Mouse (Mus musculus) ES-Bruce4 (cell line): ENCODE data around the gene Exoc4. TPM values are rescaled to one million over a fixed set of nuclear protein-coding genes. Genes with fewer than 3 reads are reported as not detected.

Experiments
- H3K27ac ChIP-seq: 2 replicates; pipeline ENCODE4 v1.5.1; 2012; ENCODE audit warnings: low read length, inconsistent platforms; ENCODE audit not compliant: insufficient read depth
- H3K27me3 ChIP-seq: 2 replicates; pipeline ENCODE4 v1.6.1; 2012; ENCODE audit warnings: mild to moderate bottlenecking, low read length, inconsistent platforms; ENCODE audit not compliant: control insufficient read depth, poor library complexity, insufficient read depth, severe bottlenecking
- H3K36me3 ChIP-seq: 2 replicates; pipeline ENCODE4 v1.6.1; 2012; ENCODE audit warnings: inconsistent platforms, mild to moderate bottlenecking, low read length, moderate library complexity; ENCODE audit not compliant: control insufficient read depth, poor library complexity, insufficient read depth, severe bottlenecking
- H3K4me1 ChIP-seq: one replicate; pipeline ENCODE4 v1.8.1; 2011; ENCODE audit warnings: low read length; ENCODE audit not compliant: control insufficient read depth, insufficient read depth
- H3K4me3 ChIP-seq: 2 replicates; pipeline ENCODE4 v1.5.1; 2011; ENCODE audit warnings: low read depth, mild to moderate bottlenecking, low read length
- H3K9ac ChIP-seq: 2 replicates; pipeline ENCODE4 v1.6.1; 2012; ENCODE audit warnings: low read depth, mild to moderate bottlenecking, inconsistent platforms; ENCODE audit not compliant: poor library complexity, severe bottlenecking
- H3K9me3 ChIP-seq: replicated peaks from 2 replicates; pipeline ENCODE4 v1.6.1; 2012; ENCODE audit warnings: mild to moderate bottlenecking, low read length, inconsistent platforms; ENCODE audit not compliant: control insufficient read depth, poor library complexity, insufficient read depth, severe bottlenecking
- CTCF ChIP-seq: IDR thresholded peaks from one replicate; pipeline ENCODE4 v1.8.1; 2011; ENCODE audit warnings: low read depth, low read length
- EP300 ChIP-seq: IDR thresholded peaks from 2 replicates; pipeline ENCODE4 v1.6.1; 2011; ENCODE audit warnings: low read depth, low read length; ENCODE audit not compliant: insufficient read depth
- POLR2A ChIP-seq: IDR thresholded peaks from one replicate; pipeline ENCODE4 v1.8.1; 2011; ENCODE audit warnings: low read length; ENCODE audit not compliant: insufficient read depth
- polyA plus RNA-seq: library from polyadenylated mRNA; stranded (reverse); fragments of >200 nt; gene quantifications from 2 replicates; pipeline ENCODE4 v1.2.4, GENCODE M21; 2011; ENCODE audit warnings: low read depth; ENCODE audit not compliant: missing spikeins, insufficient read depth, insufficient read length

Exoc4 gene
- polyA plus RNA-seq, 1 experiment, result 158 TPM

DNA sequence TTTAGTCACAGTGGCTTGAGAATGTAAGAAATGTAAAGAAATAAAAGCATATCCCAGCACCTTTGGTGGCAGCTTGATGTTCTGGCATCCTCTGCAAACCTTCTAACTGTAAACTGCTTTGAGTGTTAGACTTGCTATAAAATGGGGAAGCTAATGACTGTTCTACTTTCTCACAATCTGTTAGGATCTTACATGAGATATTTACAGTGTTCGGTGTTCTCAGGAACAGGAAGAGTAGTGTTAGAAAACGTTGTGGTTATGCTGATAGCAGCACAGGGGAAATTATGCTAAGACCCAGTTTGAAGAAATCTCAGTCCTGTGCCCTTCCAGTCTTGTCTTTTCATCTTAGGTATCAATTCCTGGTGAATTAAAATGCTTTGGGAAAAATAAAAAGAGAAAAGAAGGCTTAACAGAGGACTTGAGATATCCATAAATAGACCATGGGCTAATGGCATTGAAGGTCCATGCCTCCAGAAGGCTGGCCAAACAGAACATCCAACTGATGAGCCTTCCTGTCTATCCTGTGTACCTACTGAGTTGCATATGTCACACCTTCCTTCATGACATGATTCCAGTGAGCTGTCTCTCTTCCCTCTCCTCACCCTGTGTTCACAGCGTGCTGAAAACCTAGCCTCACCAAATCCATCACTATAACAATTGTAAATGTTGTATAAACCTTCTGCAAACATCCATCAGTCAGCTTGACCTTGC is 557.3 kb downstream of the Exoc4 start:
- Histone ChIP-seq H3K4me1 (no peaks in the 10 kb centered on the region), H3K9me3 (no peaks in the 10 kb centered on the region), H3K27me3 (no peaks in the 10 kb centered on the region), H3K36me3 (no peaks in the 10 kb centered on the region), H3K27ac (no peak overlapping the region), H3K9ac (no peak overlapping the region), H3K4me3 (no peak overlapping the region)
- TF ChIP-seq CTCF (no peak), POLR2A (no peak), EP300 (no peak)

DNA sequence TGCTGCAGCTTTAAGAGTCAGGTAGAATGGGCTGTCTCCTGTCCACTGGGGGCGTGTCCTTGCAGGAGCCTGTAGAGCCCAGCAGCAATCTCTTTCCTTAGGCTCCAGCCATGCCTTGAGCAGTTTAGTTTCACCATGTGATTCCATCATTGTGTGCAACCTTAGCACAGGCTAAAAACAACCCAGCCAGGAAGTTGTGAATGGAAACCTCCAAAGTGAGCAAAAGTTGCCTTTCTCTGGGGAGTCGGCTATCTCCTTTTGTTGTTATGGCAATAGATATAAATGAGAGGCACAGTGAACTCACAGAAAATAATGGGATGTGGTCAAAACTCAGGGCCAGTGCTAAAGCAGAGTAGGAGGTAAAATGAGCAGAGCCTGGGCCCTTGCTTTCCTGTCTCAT is 565.5 kb downstream of the Exoc4 start:
- no peaks in the 10 kb centered on the region for H3K36me3 ChIP-seq
- H3K27me3 ChIP-seq, result no peaks in the 10 kb centered on the region

GRCm38 (mm10) chr6:33823171-33823570 is 574.3 kb downstream of the Exoc4 start:
- TF ChIP-seq POLR2A (no peak), EP300 (no peak), CTCF (no peak)
- H3K9ac ChIP-seq, result no peak overlapping the region
- no peaks in the 10 kb centered on the region for H3K27me3 ChIP-seq
- no peaks in the 10 kb centered on the region for H3K9me3 ChIP-seq
- H3K36me3 ChIP-seq, result no peaks in the 10 kb centered on the region
- H3K4me1 ChIP-seq, result no peaks in the 10 kb centered on the region
- H3K27ac ChIP-seq, result no peak overlapping the region
- H3K4me3 ChIP-seq, result no peak overlapping the region

More for the DNA sequence above, 565.5 kb downstream of the Exoc4 start:
- Histone ChIP-seq H3K4me1 (no peaks in the 10 kb centered on the region), H3K9me3 (no peaks in the 10 kb centered on the region), H3K9ac (no peak overlapping the region), H3K4me3 (no peak overlapping the region), H3K27ac (no peak overlapping the region)
- TF ChIP-seq POLR2A, result no peak
- no peak for TF ChIP-seq EP300
- TF ChIP-seq CTCF, result no peak

DNA sequence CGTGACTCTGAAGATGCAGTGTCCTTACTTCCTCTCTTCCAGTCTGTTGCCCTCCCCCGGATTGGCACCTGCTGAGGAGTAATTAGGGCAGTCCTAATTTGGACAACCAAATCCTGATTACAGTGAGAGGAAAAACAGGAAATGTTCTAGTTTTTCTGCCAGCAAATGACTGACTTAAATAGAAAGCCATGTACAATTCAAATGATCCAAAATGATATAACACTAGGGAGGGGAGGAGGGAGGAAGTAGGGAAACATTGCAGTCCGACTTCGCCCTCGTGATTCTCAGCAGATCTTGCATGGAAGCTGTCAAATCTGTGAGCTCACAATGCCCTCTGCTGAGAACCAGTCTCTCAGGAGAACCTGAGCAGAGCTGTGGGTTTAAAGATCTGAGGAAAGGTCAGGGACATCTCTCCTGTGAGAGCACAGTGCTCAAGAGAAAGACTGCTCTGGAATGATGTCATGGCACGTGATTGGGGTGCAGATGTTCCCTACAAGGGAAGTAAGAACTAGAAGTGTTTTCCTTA is 575.0 kb downstream of the Exoc4 start:
- Histone ChIP-seq H3K4me3 (no peak overlapping the region), H3K27me3 (no peaks in the 10 kb centered on the region), H3K27ac (no peak overlapping the region), H3K4me1 (no peaks in the 10 kb centered on the region), H3K36me3 (no peaks in the 10 kb centered on the region), H3K9ac (no peak overlapping the region), H3K9me3 (no peaks in the 10 kb centered on the region)
- TF ChIP-seq EP300, result no peak
- no peak for TF ChIP-seq POLR2A
- TF ChIP-seq CTCF, result no peak

- TF ChIP-seq CTCF (no peak), EP300 (no peak), POLR2A (no peak)
- Histone ChIP-seq H3K4me3 (no peak overlapping the region), H3K27me3 (no peaks in the 10 kb centered on the region), H3K36me3 (no peaks in the 10 kb centered on the region), H3K9ac (no peak overlapping the region), H3K27ac (no peak overlapping the region), H3K9me3 (no peaks in the 10 kb centered on the region), H3K4me1 (no peaks in the 10 kb centered on the region)
These were observed 579.6 kb downstream of the Exoc4 start for GRCm38 (mm10) chr6:33828499-33828898.

DNA sequence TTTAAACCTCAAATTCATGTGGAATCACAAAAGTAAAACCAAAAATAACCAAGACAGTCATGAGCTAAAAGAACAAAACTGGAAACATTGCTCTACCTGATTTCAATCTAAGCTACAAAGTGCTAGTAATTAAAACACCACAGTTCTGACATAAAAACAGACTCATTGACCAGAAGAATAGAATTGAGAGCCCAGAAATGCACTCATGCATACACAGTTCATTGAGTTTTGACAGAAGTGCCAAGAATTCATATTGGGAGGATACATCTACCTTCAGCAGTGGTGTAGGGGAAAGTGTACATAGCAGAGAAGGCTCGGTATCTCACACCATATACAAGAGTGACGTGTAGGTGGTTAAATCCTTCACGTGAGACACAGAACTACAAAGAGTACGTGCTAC is 580.4 kb downstream of the Exoc4 start:
- no peaks in the 10 kb centered on the region for H3K36me3 ChIP-seq
- TF ChIP-seq EP300 (no peak), CTCF (no peak), POLR2A (no peak)
- H3K9ac ChIP-seq, result no peak overlapping the region
- no peaks in the 10 kb centered on the region for H3K9me3 ChIP-seq
- no peak overlapping the region for H3K4me3 ChIP-seq
- no peaks in the 10 kb centered on the region for H3K27me3 ChIP-seq
- no peak overlapping the region for H3K27ac ChIP-seq
- H3K4me1 ChIP-seq, result no peaks in the 10 kb centered on the region
